Mouse (Mus musculus) thymus, adult 2 months (tissue): ENCODE measurements around the gene Thbs2.

ENCODE experiments used
- CTCF ChIP-seq: fragments of 200-500 bp; IDR thresholded peaks from 2 replicates; pipeline ENCODE4 v1.5.1; 2012; ENCODE audit warnings: mild to moderate bottlenecking, control low read depth, low read length, moderate library complexity, borderline replicate concordance; ENCODE audit not compliant: control insufficient read depth, poor library complexity, insufficient read depth; ENCODE audit errors: extremely low read depth
- POLR2A ChIP-seq: fragments of 200-500 bp; IDR thresholded peaks from 2 replicates; pipeline ENCODE4 v1.6.1; 2012; ENCODE audit warnings: mild to moderate bottlenecking, low read length, control low read depth, moderate library complexity; ENCODE audit not compliant: control insufficient read depth, poor library complexity, insufficient read depth; ENCODE audit errors: extremely low read depth

DNA sequence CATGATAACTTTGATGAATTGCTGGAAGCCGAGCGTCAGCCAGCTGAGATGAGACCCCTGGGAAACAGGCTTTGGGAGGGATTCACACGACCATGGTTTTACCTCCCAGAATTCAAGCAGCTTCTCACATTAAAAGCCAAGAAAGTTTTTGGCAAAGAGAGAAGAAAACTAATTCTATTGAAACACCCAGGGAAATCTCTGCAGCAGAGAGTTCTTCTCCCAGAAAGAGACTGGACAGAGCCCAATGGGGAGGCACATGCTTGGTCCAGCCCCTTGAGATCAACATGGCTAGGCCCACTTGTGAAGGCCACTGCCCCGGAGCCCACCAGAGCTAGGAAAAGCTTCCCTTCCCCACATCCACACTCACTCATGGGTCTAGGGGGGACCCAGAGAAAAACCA is 26.9 kb upstream of the Thbs2 start:
- no peak for TF ChIP-seq POLR2A
- no peak for TF ChIP-seq CTCF
